Mouse (Mus musculus): ENCODE measurements around the gene Phf23.
"Not testable (repeated sequence)": the region's sequence is repeated elsewhere in the genome, so short reads cannot be mapped to it uniquely, and the experiment has no call there.

Phf23 gene

GRCm38 (mm10) chr11:69995391-69995960 lies at the start of gene Phf23:
TSS of gene Phf23 (plus strand) at chr11:69995777.
- DNase-seq (ENCODE audit: low read depth, low spot score) = peak; percentile 99

- DNase-seq (ENCODE audit: low read depth, low spot score) = no peak
These were observed 49.3 kb upstream of the Phf23 start for GRCm38 (mm10) chr11:69945997-69946891.

GRCm38 (mm10) chr11:69947337-69948065 lies 48.1 kb upstream of the Phf23 start:
- peak; percentile 77 for DNase-seq (ENCODE audit: low read depth, low spot score)

- DNase-seq (ENCODE audit: low read depth, low spot score) = peak; percentile 97
These were observed 47.4 kb upstream of the Phf23 start, which contains the start of gene Slc2a4 for GRCm38 (mm10) chr11:69948066-69948762. TSS of gene Slc2a4 (minus strand) at chr11:69948188.

GRCm38 (mm10) chr11:69948763-69949150 lies 46.8 kb upstream of the Phf23 start:
- peak; percentile 93 for DNase-seq (ENCODE audit: low read depth, low spot score)

GRCm38 (mm10) chr11:69950807-69951459 lies 44.6 kb upstream of the Phf23 start:
- no peak for DNase-seq (ENCODE audit: low read depth, low spot score)

- no peak for DNase-seq (ENCODE audit: low read depth, low spot score)
These were observed 43.3 kb upstream of the Phf23 start for GRCm38 (mm10) chr11:69952274-69952673.

- DNase-seq (ENCODE audit: low read depth, low spot score) = no peak
These were observed 42.2 kb upstream of the Phf23 start for GRCm38 (mm10) chr11:69953267-69953915.

- not testable (repeated sequence) for DNase-seq (ENCODE audit: low read depth, low spot score)
These were observed 40.0 kb upstream of the Phf23 start for GRCm38 (mm10) chr11:69955618-69956017.

GRCm38 (mm10) chr11:69956218-69956617 lies 39.4 kb upstream of the Phf23 start:
- DNase-seq (ENCODE audit: low read depth, low spot score) = no peak

GRCm38 (mm10) chr11:69960616-69961015 lies 35.0 kb upstream of the Phf23 start:
- no peak for DNase-seq (ENCODE audit: low read depth, low spot score)

- no peak for DNase-seq (ENCODE audit: low read depth, low spot score)
These were observed 33.7 kb upstream of the Phf23 start for GRCm38 (mm10) chr11:69961841-69962240.

- no peak for DNase-seq (ENCODE audit: low read depth, low spot score)
These were observed 30.8 kb upstream of the Phf23 start, which contains the start of gene Cldn7 for GRCm38 (mm10) chr11:69964650-69965270. TSS of gene Cldn7 (plus strand) at chr11:69964779.

GRCm38 (mm10) chr11:69965271-69966005 lies 30.1 kb upstream of the Phf23 start:
- peak; percentile 28 for DNase-seq (ENCODE audit: low read depth, low spot score)

- peak; percentile 18 for DNase-seq (ENCODE audit: low read depth, low spot score)
These were observed 29.3 kb upstream of the Phf23 start for GRCm38 (mm10) chr11:69966006-69966859.

- no peak for DNase-seq (ENCODE audit: low read depth, low spot score)
These were observed 28.6 kb upstream of the Phf23 start for GRCm38 (mm10) chr11:69966860-69967517.

- no peak for DNase-seq (ENCODE audit: low read depth, low spot score)
These were observed 26.8 kb upstream of the Phf23 start for GRCm38 (mm10) chr11:69968793-69969192.

- no peak for DNase-seq (ENCODE audit: low read depth, low spot score)
These were observed 25.4 kb upstream of the Phf23 start for GRCm38 (mm10) chr11:69970222-69970621.

Data from mesoderm, embryonic 11.5 days (tissue).